8 mouse cellular contexts compared by ENCODE assay signal in genomic region chr12:105685001-105685691, GRCm38 (mm10). TPM values are rescaled to one million over a fixed set of nuclear protein-coding genes. Genes with fewer than 3 reads are reported as not detected.
A peak's percentile ranks its signal among the peaks of the same experiment; 100 is the strongest.
DNase-seq lines count a peak whose midpoint lies in the region; ATAC-seq lines count a peak whose summit lies in the region.

Gene Atg2b, minus strand, starts transcription at chr12:105685211.

- H3K27me3 ChIP-seq in forebrain, embryonic 14.5 days (replicated peaks; ENCODE audit: control insufficient read depth, insufficient read depth, low read length): no peaks in the 10 kb centered on the region
- H3K27me3 ChIP-seq in neural tube, embryonic 15.5 days (replicated peaks): no peaks in the 10 kb centered on the region

- H3K27ac ChIP-seq in forebrain, embryonic 14.5 days (ENCODE audit: low read depth, low read length): peak within 1 kb of the TSS; percentile 93
- peak within 1 kb of the TSS; percentile 96 for H3K27ac ChIP-seq in neural tube, embryonic 15.5 days (replicated peaks)

- H3K4me3 ChIP-seq in forebrain, embryonic 14.5 days (ENCODE audit: low read depth, low read length): peak within 1 kb of the TSS; percentile 92
- H3K4me3 ChIP-seq in neural tube, embryonic 15.5 days (replicated peaks): peak within 1 kb of the TSS; percentile 77

- under 1% methylated on average over 70 of the region's 73 CpGs for WGBS in forebrain, embryonic 14.5 days
- under 1% methylated on average over 69 of the region's 73 CpGs for WGBS in neural tube, embryonic 15.5 days

- H3K9ac ChIP-seq in forebrain, embryonic 14.5 days (ENCODE audit: low read length): peak within 1 kb of the TSS; percentile 88
- peak within 1 kb of the TSS; percentile 73 for H3K9ac ChIP-seq in neural tube, embryonic 15.5 days (replicated peaks)

- DNase-seq in ES-CJ7 (ENCODE audit: low read depth, low spot score): peak; percentile 98
- peak; percentile 96 for DNase-seq in cerebellum, adult 11 months
- DNase-seq in forebrain, embryonic 14.5 days (ENCODE audit: low spot score): peak; percentile 99
- DNase-seq in heart, postnatal 14 days: peak; percentile 95 to 97
- peak; percentile 97 for DNase-seq in layer of hippocampus, adult 11-12 months (ENCODE audit: low spot score)
- DNase-seq in lung, adult 18-20 months: peak; percentile 95 to 96
- peak; percentile 96 for DNase-seq in testis, postnatal 14 days (ENCODE audit: low spot score)

- H3K36me3 ChIP-seq in forebrain, embryonic 14.5 days (ENCODE audit: control insufficient read depth, insufficient read depth, low read length): peaks cover 8% of the 10 kb centered on the region
- H3K36me3 ChIP-seq in neural tube, embryonic 15.5 days: peaks cover 11% of the 10 kb centered on the region

- H3K9me3 ChIP-seq in forebrain, embryonic 14.5 days (replicated peaks; ENCODE audit: control insufficient read depth, low read length): no peaks in the 10 kb centered on the region
- H3K9me3 ChIP-seq in neural tube, embryonic 15.5 days (replicated peaks): no peaks in the 10 kb centered on the region

- intact Hi-C loops in heart, postnatal 14 days (cut with DNase I): no loop called here

- ATAC-seq in forebrain, embryonic 14.5 days: peak; percentile 93
- peak; percentile 94 for ATAC-seq in neural tube, embryonic 15.5 days (ENCODE audit: low FRiP score)

- peaks cover 21% of the 10 kb centered on the region for H3K4me1 ChIP-seq in forebrain, embryonic 14.5 days (ENCODE audit: control insufficient read depth, insufficient read depth, low read length)
- H3K4me1 ChIP-seq in neural tube, embryonic 15.5 days: peaks cover 42% of the 10 kb centered on the region

- H3K4me2 ChIP-seq in forebrain, embryonic 14.5 days (ENCODE audit: low read length): peak within 1 kb of the TSS; percentile 87
- peak within 1 kb of the TSS; percentile 86 for H3K4me2 ChIP-seq in neural tube, embryonic 15.5 days

RNA-seq across cellular contexts. Expression of gene Atg2b, which starts in this region (rescaled TPM):
- 13.8 and 14.6 TPM in 2 replicates for polyA plus RNA-seq in forebrain, embryonic 14.5 days (2014; fragmentation: Nextera tagmentation; extraction: Ambion mirVana)
- 10 to 100 TPM; 19.8 to 20.4 TPM for total RNA-seq in heart, postnatal 14 days (2021)
- 11.0 and 11.9 TPM in 2 replicates for polyA plus RNA-seq in neural tube, embryonic 15.5 days (2015; fragmentation: Nextera tagmentation; extraction: Ambion mirVana)

Comparison
In these comparisons a context has a peak if more than half of its experiments do, and no peak if none do; other contexts are left out.
1. Peak in every context shown above with its lines: DNase-seq, ATAC-seq, H3K4me3 ChIP-seq and H3K27ac ChIP-seq.